Mouse (Mus musculus): Measurements from ENCODE around the gene Rufy4. TPM values are rescaled to one million over a fixed set of nuclear protein-coding genes. Genes with fewer than 3 reads are reported as not detected.

The Rufy4 gene
- 0.25 and 0.44 TPM in 2 replicates for polyA plus RNA-seq (2015; fragmentation: Nextera tagmentation; extraction: Ambion mirVana)

DNA sequence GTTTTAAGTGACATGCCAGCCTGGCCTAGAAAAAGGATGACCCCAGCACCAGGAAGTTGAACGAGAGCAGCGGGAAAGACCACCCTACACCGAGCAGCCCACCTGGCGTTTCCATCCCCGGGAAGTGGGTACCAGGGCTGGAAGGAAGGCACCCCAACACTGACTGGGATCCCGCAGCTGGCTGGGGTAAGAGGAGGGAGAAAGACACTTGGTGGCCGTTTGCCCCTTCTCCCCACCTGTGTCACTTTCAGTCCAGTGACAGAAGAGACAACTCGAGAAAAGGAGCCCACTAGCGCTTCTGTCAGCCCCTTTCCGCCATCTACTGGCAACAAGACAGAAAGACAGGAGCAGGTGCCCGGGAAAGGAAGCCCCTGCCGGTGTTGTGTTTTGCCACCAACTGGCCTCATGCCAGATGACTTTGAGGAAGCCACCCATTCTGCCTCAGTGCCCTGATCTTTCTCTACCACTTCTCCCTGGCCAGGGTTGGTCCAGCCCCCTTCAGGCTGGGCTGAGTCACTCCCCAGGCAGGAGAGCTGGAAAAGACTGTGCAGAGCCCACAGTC is at the start of gene Rufy4:
TSS of gene Rufy4 (plus strand) at position 551 of the 562 bp plus-strand sequence.
- no peaks in the 10 kb centered on the region; the same call in 1 of the 2 replicates for H3K4me1 ChIP-seq (ENCODE audit: control insufficient read depth, insufficient read depth, low read length)
- H3K4me3 ChIP-seq (replicated peaks; ENCODE audit: low read length) = peak within 1 kb of the TSS; percentile 62
- H3K27me3 ChIP-seq (ENCODE audit: control insufficient read depth, insufficient read depth, low read length) = peaks cover 7% of the 10 kb centered on the region
- H3K9me3 ChIP-seq (replicated peaks; ENCODE audit: control insufficient read depth, low read length) = no peaks in the 10 kb centered on the region
- H3K36me3 ChIP-seq (ENCODE audit: control insufficient read depth, insufficient read depth, low read length) = no peaks in the 10 kb centered on the region
- peak within 1 kb of the TSS; percentile 78 for H3K9ac ChIP-seq (ENCODE audit: low read length)
- peak; percentile 22; the same call in 1 of the 2 replicates for ATAC-seq (ENCODE audit: insufficient read depth, low FRiP score)
- no peak within 1 kb of the TSS; the same call in 1 of the 2 replicates for H3K27ac ChIP-seq (ENCODE audit: low read length)
- WGBS = under 1% methylated on average over 12 of the region's 12 CpGs
- peak within 1 kb of the TSS; percentile 98 for H3K4me2 ChIP-seq (ENCODE audit: low read depth, low read length)

DNA sequence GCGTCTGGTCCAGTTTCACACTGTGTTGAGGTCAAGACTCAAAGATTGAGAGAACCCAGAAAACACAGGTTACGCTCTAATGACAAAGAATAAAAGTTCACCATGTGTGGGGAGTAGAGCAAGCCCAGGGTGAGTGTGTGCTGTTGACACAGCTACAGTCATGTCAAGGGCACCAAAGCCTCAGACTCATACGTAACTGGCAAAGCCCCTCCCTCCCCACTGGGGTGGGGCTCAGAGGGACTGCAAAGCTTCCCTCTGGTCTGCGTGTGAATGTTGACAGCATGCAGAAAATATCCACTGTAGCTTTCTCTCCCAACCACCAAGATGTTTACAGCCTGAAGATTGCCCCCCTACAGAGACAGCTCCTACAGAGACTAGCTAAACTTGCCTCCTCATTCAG is 49.1 kb upstream of the Rufy4 start:
- Histone ChIP-seq H3K36me3 (ENCODE audit: control insufficient read depth, insufficient read depth, low read length) (no peaks in the 10 kb centered on the region), H3K9ac (ENCODE audit: low read length) (0 out of 2 replicates have a peak overlapping the region, but pooled peaks have one; percentile 21), H3K27me3 (ENCODE audit: control insufficient read depth, insufficient read depth, low read length) (no peaks in the 10 kb centered on the region), H3K4me1 (ENCODE audit: control insufficient read depth, insufficient read depth, low read length) (no peaks in the 10 kb centered on the region), H3K4me3 (replicated peaks; ENCODE audit: low read length) (no peak overlapping the region), H3K4me2 (ENCODE audit: low read depth, low read length) (no peak overlapping the region), H3K27ac (ENCODE audit: low read length) (no peak overlapping the region), H3K9me3 (replicated peaks; ENCODE audit: control insufficient read depth, low read length) (no peaks in the 10 kb centered on the region)
- WGBS = 62% methylated on average over 4 of the region's 4 CpGs
- peak; percentile 62; the same call in 1 of the 2 replicates for ATAC-seq (ENCODE audit: insufficient read depth, low FRiP score)

- H3K36me3 ChIP-seq (ENCODE audit: control insufficient read depth, insufficient read depth, low read length) = no peaks in the 10 kb centered on the region
- H3K4me2 ChIP-seq (ENCODE audit: low read depth, low read length) = no peak overlapping the region
- peaks cover 9% of the 10 kb centered on the region for H3K4me1 ChIP-seq (ENCODE audit: control insufficient read depth, insufficient read depth, low read length)
- H3K27me3 ChIP-seq (ENCODE audit: control insufficient read depth, insufficient read depth, low read length) = no peaks in the 10 kb centered on the region
- H3K9me3 ChIP-seq (replicated peaks; ENCODE audit: control insufficient read depth, low read length) = no peaks in the 10 kb centered on the region
- no peak overlapping the region for H3K9ac ChIP-seq (ENCODE audit: low read length)
- no peak overlapping the region for H3K4me3 ChIP-seq (replicated peaks; ENCODE audit: low read length)
- H3K27ac ChIP-seq (ENCODE audit: low read length) = no peak overlapping the region
- 2% methylated on average over 2 of the region's 2 CpGs for WGBS
- no peak for ATAC-seq (ENCODE audit: insufficient read depth, low FRiP score)
Observed at GRCm38 (mm10) chr1:74077353-74077752, 48.0 kb upstream of the Rufy4 start.

DNA sequence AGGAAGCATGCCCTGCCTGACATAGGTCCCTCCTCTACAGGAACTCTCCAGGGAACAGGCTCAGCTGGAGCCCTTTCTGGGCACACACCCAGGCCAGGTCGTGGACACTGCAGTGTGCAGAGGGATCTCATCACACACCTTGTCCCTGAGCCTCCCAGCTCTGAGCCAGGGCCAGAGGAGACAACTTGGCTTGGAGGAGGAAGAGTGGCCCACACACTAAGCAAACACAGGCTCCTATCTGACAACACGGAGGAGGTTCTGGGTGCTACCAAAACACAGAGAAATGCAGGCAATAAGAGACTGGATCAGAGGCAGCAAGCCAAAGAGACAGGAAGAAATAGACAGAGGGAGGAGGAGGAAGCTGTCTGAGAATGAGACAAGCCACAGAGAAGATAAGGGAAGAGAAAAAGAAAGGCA is 43.8 kb upstream of the Rufy4 start:
- 36% methylated on average over 2 of the region's 2 CpGs for WGBS
- peak; percentile 12; the same call in 1 of the 2 replicates for ATAC-seq (ENCODE audit: insufficient read depth, low FRiP score)
- Histone ChIP-seq H3K27ac (ENCODE audit: low read length) (peak overlapping the region; percentile 58), H3K9ac (ENCODE audit: low read length) (0 out of 2 replicates have a peak overlapping the region, but pooled peaks have one; percentile 10), H3K4me1 (ENCODE audit: control insufficient read depth, insufficient read depth, low read length) (peaks cover 34% of the 10 kb centered on the region), H3K9me3 (replicated peaks; ENCODE audit: control insufficient read depth, low read length) (no peaks in the 10 kb centered on the region), H3K36me3 (ENCODE audit: control insufficient read depth, insufficient read depth, low read length) (no peaks in the 10 kb centered on the region), H3K4me3 (replicated peaks; ENCODE audit: low read length) (no peak overlapping the region), H3K4me2 (ENCODE audit: low read depth, low read length) (no peak overlapping the region), H3K27me3 (ENCODE audit: control insufficient read depth, insufficient read depth, low read length) (no peaks in the 10 kb centered on the region)

DNA sequence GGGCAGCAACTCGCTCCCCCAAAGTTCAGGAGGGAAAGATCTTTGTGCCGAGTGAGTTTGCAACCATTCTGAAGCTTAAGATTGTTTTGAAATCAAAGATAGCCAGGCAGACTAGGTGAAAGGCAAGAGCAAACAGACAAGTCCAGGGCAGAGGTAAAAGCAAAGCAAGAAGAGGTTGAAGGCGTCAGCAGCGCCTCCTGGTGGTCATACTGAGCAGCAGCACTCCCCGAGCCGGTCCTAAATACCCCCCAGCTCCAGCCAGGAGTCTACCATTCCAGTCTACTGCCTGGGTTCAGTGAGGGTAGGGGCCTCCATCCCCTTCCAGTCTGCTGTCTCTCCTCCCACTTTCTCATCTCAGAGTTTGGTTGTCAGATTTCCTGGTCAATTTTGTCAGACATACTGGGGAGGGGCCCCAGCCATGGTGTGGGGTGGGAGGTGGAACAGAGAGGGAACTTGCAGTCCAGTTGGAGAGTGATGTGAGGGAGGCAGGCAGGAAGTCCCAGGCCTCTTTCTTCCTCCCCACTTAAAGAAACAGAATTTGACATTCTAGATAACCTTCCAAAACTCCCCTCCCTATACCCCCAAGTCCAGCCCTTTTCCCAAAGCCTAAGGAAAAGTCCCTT is 42.4 kb upstream of the Rufy4 start:
- 12% methylated on average over 6 of the region's 6 CpGs for WGBS
- Histone ChIP-seq H3K9ac (ENCODE audit: low read length) (peak overlapping the region; percentile 28; the same call in 1 of the 2 replicates), H3K27ac (ENCODE audit: low read length) (0 out of 2 replicates have a peak overlapping the region, but pooled peaks have one; percentile 4), H3K4me1 (ENCODE audit: control insufficient read depth, insufficient read depth, low read length) (peaks cover 34% of the 10 kb centered on the region), H3K9me3 (replicated peaks; ENCODE audit: control insufficient read depth, low read length) (no peaks in the 10 kb centered on the region), H3K36me3 (ENCODE audit: control insufficient read depth, insufficient read depth, low read length) (no peaks in the 10 kb centered on the region), H3K4me3 (replicated peaks; ENCODE audit: low read length) (no peak overlapping the region), H3K4me2 (ENCODE audit: low read depth, low read length) (no peak overlapping the region), H3K27me3 (ENCODE audit: control insufficient read depth, insufficient read depth, low read length) (no peaks in the 10 kb centered on the region)
- peak; percentile 46 for ATAC-seq (ENCODE audit: insufficient read depth, low FRiP score)

DNA sequence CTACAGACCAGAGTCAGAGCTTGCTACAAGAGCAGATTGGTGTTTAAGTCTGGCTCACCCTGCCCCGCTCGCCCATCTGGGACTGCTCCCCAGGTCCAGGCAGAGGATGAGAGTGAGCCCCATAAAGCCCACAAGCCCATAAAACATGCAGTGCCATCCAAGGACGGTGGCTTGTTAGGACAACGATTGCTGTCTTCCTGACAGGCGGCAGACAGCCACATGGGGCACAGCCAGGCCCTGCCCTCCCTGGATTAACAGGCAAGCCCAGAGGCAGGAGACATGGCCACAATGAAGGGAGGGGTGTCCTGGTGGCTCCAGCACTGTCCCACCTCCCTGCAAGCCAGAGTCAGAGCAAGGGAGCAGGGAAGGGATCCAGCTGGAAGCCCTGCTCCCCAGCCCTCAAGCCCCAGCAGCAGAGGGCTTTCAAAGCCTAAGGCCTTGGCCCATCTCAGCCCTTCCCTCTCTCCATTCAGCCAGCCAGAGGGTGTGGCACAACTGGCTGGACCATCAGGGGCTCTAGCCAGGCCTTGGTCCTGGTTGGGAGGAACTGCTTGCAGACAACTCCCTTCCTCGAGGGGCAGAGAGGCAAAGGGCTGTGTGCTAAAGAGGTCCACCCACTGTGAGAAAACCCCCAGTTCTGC is 41.2 kb upstream of the Rufy4 start:
- Histone ChIP-seq H3K27ac (ENCODE audit: low read length) (peak overlapping the region; percentile 54), H3K27me3 (ENCODE audit: control insufficient read depth, insufficient read depth, low read length) (no peaks in the 10 kb centered on the region), H3K4me3 (replicated peaks; ENCODE audit: low read length) (no peak overlapping the region), H3K4me1 (ENCODE audit: control insufficient read depth, insufficient read depth, low read length) (peaks cover 34% of the 10 kb centered on the region), H3K9me3 (replicated peaks; ENCODE audit: control insufficient read depth, low read length) (no peaks in the 10 kb centered on the region), H3K36me3 (ENCODE audit: control insufficient read depth, insufficient read depth, low read length) (no peaks in the 10 kb centered on the region), H3K9ac (ENCODE audit: low read length) (peak overlapping the region; percentile 40; the same call in 1 of the 2 replicates), H3K4me2 (ENCODE audit: low read depth, low read length) (no peak overlapping the region)
- 59% methylated on average over 6 of the region's 6 CpGs for WGBS
- peak; percentile 41; the same call in 1 of the 2 replicates for ATAC-seq (ENCODE audit: insufficient read depth, low FRiP score)

- no peaks in the 10 kb centered on the region for H3K27me3 ChIP-seq (ENCODE audit: control insufficient read depth, insufficient read depth, low read length)
- no peaks in the 10 kb centered on the region for H3K36me3 ChIP-seq (ENCODE audit: control insufficient read depth, insufficient read depth, low read length)
- H3K4me2 ChIP-seq (ENCODE audit: low read depth, low read length) = no peak overlapping the region
- no peak overlapping the region for H3K4me3 ChIP-seq (replicated peaks; ENCODE audit: low read length)
- H3K4me1 ChIP-seq (ENCODE audit: control insufficient read depth, insufficient read depth, low read length) = peaks cover 34% of the 10 kb centered on the region
- WGBS = 46% methylated on average over 5 of the region's 5 CpGs
- ATAC-seq (ENCODE audit: insufficient read depth, low FRiP score) = 0 out of 2 replicates have a peak, but pooled peaks have one; percentile 26
- peak overlapping the region; percentile 40; the same call in 1 of the 2 replicates for H3K9ac ChIP-seq (ENCODE audit: low read length)
- no peaks in the 10 kb centered on the region for H3K9me3 ChIP-seq (replicated peaks; ENCODE audit: control insufficient read depth, low read length)
- H3K27ac ChIP-seq (ENCODE audit: low read length) = peak overlapping the region; percentile 54
Observed at GRCm38 (mm10) chr1:74084752-74085151, 40.6 kb upstream of the Rufy4 start.

DNA sequence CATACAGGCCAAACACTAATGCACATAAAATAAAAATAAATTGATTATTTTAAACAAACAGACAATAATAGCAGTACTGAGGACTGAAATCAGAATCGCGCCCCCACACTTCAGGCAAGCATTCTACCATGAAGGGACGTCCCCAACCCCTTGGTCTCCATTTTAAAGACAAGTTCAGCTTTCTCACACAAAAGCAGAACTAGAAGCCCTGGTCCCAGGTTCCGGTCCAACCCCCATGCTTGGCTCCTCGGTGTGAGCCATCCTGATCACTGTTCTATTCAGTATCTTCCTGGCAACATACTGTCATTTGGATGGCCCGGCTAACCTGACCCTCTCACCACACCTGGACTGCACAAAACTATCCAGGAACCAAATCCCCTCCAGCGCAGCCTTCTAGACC is 39.8 kb upstream of the Rufy4 start:
- Histone ChIP-seq H3K4me1 (ENCODE audit: control insufficient read depth, insufficient read depth, low read length) (peaks cover 39% of the 10 kb centered on the region), H3K27ac (ENCODE audit: low read length) (no peak overlapping the region), H3K9ac (ENCODE audit: low read length) (no peak overlapping the region), H3K4me2 (ENCODE audit: low read depth, low read length) (no peak overlapping the region), H3K27me3 (ENCODE audit: control insufficient read depth, insufficient read depth, low read length) (no peaks in the 10 kb centered on the region), H3K36me3 (ENCODE audit: control insufficient read depth, insufficient read depth, low read length) (no peaks in the 10 kb centered on the region), H3K4me3 (replicated peaks; ENCODE audit: low read length) (no peak overlapping the region), H3K9me3 (replicated peaks; ENCODE audit: control insufficient read depth, low read length) (no peaks in the 10 kb centered on the region)
- 88% methylated on average over 7 of the region's 7 CpGs for WGBS
- no peak for ATAC-seq (ENCODE audit: insufficient read depth, low FRiP score)

DNA sequence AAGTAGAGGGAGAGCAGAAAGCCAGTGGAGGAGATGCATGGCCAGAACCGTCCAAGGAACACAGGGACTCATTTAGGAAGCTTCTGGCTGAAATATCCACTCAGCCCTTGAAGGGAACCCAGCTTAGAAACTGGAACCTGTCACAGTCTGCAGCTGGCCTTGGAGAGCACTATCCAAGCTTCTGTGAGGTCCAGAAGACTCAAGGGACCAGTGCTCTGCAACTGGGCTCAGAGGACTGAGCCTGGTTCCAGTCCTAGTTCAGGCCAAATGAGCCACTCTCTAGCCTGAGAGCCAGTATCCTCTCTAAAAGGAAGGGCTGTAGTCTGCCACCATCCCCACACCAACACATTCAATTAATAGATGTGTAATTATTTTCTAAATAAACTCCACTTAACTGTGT is 36.8 kb upstream of the Rufy4 start:
- no peaks in the 10 kb centered on the region for H3K27me3 ChIP-seq (ENCODE audit: control insufficient read depth, insufficient read depth, low read length)
- no peak overlapping the region for H3K4me2 ChIP-seq (ENCODE audit: low read depth, low read length)
- no peak for ATAC-seq (ENCODE audit: insufficient read depth, low FRiP score)
- H3K9ac ChIP-seq (ENCODE audit: low read length) = no peak overlapping the region
- no peaks in the 10 kb centered on the region for H3K36me3 ChIP-seq (ENCODE audit: control insufficient read depth, insufficient read depth, low read length)
- no peaks in the 10 kb centered on the region for H3K9me3 ChIP-seq (replicated peaks; ENCODE audit: control insufficient read depth, low read length)
- H3K4me3 ChIP-seq (replicated peaks; ENCODE audit: low read length) = no peak overlapping the region
- no peak overlapping the region for H3K27ac ChIP-seq (ENCODE audit: low read length)
- H3K4me1 ChIP-seq (ENCODE audit: control insufficient read depth, insufficient read depth, low read length) = peaks cover 32% of the 10 kb centered on the region
- WGBS = 61% methylated on average over 1 of the region's 1 CpGs
